Mouse (Mus musculus): Measurements from ENCODE around the gene Bag6. TPM values are rescaled to one million over a fixed set of nuclear protein-coding genes. Genes with fewer than 3 reads are reported as not detected.
"Not testable (repeated sequence)": the region's sequence is repeated elsewhere in the genome, so short reads cannot be mapped to it uniquely, and the experiment has no call there.

Bag6 gene
- polyA plus RNA-seq, 2 experiments from 2014 or later = 26.2 to 34.1 TPM

GRCm38 (mm10) chr17:35115046-35116019 lies 19.6 kb upstream of the Bag6 start, which contains the start of gene Ly6g5b:
Gene Ly6g5b (minus strand): TSS chr17:35115428.
- peak; percentile 32 for ATAC-seq

GRCm38 (mm10) chr17:35120745-35121142 lies 14.2 kb upstream of the Bag6 start:
- ATAC-seq = no peak

GRCm38 (mm10) chr17:35121143-35121799 lies 13.7 kb upstream of the Bag6 start, which contains the start of gene Gpank1:
Gene Gpank1 (plus strand): TSS chr17:35121455.
- ATAC-seq = peak; percentile 91

GRCm38 (mm10) chr17:35121871-35122303 lies 13.1 kb upstream of the Bag6 start, which contains the start of gene Csnk2b:
Gene Csnk2b (minus strand): TSS chr17:35122053.
- peak; percentile 1 for ATAC-seq

- not testable (repeated sequence) for ATAC-seq
Measured at GRCm38 (mm10) chr17:35123287-35123686, 11.7 kb upstream of the Bag6 start.

- not testable (repeated sequence) for ATAC-seq
Measured at GRCm38 (mm10) chr17:35124261-35124896, 10.6 kb upstream of the Bag6 start.

- ATAC-seq = no peak
Measured at GRCm38 (mm10) chr17:35125081-35125480, 9.9 kb upstream of the Bag6 start.

- no peak for ATAC-seq
Measured at GRCm38 (mm10) chr17:35125578-35125977, 9.4 kb upstream of the Bag6 start.

- ATAC-seq = peak; percentile 47
Measured at GRCm38 (mm10) chr17:35126206-35126611, 8.8 kb upstream of the Bag6 start, which contains the start of gene D17H6S53E. Gene D17H6S53E (plus strand): TSS chr17:35126373.

- no peak for ATAC-seq
Measured at GRCm38 (mm10) chr17:35127017-35127416, 8.0 kb upstream of the Bag6 start.

GRCm38 (mm10) chr17:35128996-35129395 lies 6.0 kb upstream of the Bag6 start:
- ATAC-seq = no peak

GRCm38 (mm10) chr17:35131038-35131437 lies 3.9 kb upstream of the Bag6 start:
- no peak for ATAC-seq

- no peak for ATAC-seq
Measured at GRCm38 (mm10) chr17:35131500-35132173, 3.3 kb upstream of the Bag6 start, which contains the start of gene Apom. Gene Apom (minus strand): TSS chr17:35132050.

GRCm38 (mm10) chr17:35132174-35132560 lies 2.8 kb upstream of the Bag6 start:
- no peak for ATAC-seq

- no peak for ATAC-seq
Measured at GRCm38 (mm10) chr17:35133517-35133916, 1.5 kb upstream of the Bag6 start.

GRCm38 (mm10) chr17:35135591-35136320 lies 778 bp downstream of the Bag6 start:
- peak; percentile 21 for ATAC-seq

- no peak for ATAC-seq
Measured at GRCm38 (mm10) chr17:35139269-35139668, 4.3 kb downstream of the Bag6 start.

GRCm38 (mm10) chr17:35140490-35140996 lies 5.6 kb downstream of the Bag6 start:
- no peak for ATAC-seq

- no peak for ATAC-seq
Measured at GRCm38 (mm10) chr17:35141971-35142370, 7.0 kb downstream of the Bag6 start.

GRCm38 (mm10) chr17:35146139-35146538 lies 11.2 kb downstream of the Bag6 start:
- ATAC-seq = no peak

- ATAC-seq = no peak
Measured at GRCm38 (mm10) chr17:35147348-35147747, 12.4 kb downstream of the Bag6 start.
